Mouse (Mus musculus) forebrain, embryonic 10.5 days (tissue): ENCODE measurements around the gene Pip4k2b. TPM values are rescaled to one million over a fixed set of nuclear protein-coding genes. Genes with fewer than 3 reads are reported as not detected.
A peak's percentile ranks its signal among the peaks of the same experiment; 100 is the strongest.
"Not testable (repeated sequence)": the region's sequence is repeated elsewhere in the genome, so short reads cannot be mapped to it uniquely, and the experiment has no call there.

Source experiments
- DNase-seq: peaks from one replicate; pipeline ENCODE4 v3.0.0-alpha.2; 2017; ENCODE audit warnings: low spot score; ENCODE audit errors: extremely low spot score
- H3K27ac ChIP-seq: fragments of 300-500 bp; sonication (generic); 2 replicates; pipeline ENCODE4 v1.5.1; 2016; ENCODE audit warnings: mild to moderate bottlenecking
- H3K27me3 ChIP-seq: fragments of 300-500 bp; sonication (generic); 2 replicates; pipeline ENCODE4 v1.6.1; 2016; ENCODE audit warnings: mild to moderate bottlenecking; ENCODE audit not compliant: poor library complexity, severe bottlenecking
- H3K36me3 ChIP-seq: fragments of 300-500 bp; sonication (generic); replicated peaks from 2 replicates; pipeline ENCODE4 v1.6.1; 2016; ENCODE audit warnings: mild to moderate bottlenecking, moderate library complexity
- H3K4me1 ChIP-seq: fragments of 300-500 bp; sonication (generic); 2 replicates; pipeline ENCODE4 v1.6.1; 2016
- H3K4me3 ChIP-seq: fragments of 300-500 bp; sonication (generic); 2 replicates; pipeline ENCODE4 v1.5.1; 2016; ENCODE audit warnings: mild to moderate bottlenecking, moderate library complexity
- H3K9me3 ChIP-seq: fragments of 300-500 bp; sonication (generic); 2 replicates; pipeline ENCODE4 v1.6.1; 2016; ENCODE audit warnings: mild to moderate bottlenecking, moderate library complexity
- WGBS: fragments of 180-500 bp; shearing (Covaris S2); methylation state at CpG from one replicate; pipeline ENCODE4 v1.1.7; 2016; 5-methylcytosine and 5-hydroxymethylcytosine counted together
- polyA plus RNA-seq: library from polyadenylated mRNA; unstranded; fragments of >200 nt; fragmentation: Nextera tagmentation; extraction: Ambion mirVana; gene quantifications from 2 replicates; pipeline ENCODE4 v1.2.1, GENCODE M21; 2016

Gene Pip4k2b
- polyA plus RNA-seq, 1 experiment from 2014 or later, result 2.1 TPM

DNA sequence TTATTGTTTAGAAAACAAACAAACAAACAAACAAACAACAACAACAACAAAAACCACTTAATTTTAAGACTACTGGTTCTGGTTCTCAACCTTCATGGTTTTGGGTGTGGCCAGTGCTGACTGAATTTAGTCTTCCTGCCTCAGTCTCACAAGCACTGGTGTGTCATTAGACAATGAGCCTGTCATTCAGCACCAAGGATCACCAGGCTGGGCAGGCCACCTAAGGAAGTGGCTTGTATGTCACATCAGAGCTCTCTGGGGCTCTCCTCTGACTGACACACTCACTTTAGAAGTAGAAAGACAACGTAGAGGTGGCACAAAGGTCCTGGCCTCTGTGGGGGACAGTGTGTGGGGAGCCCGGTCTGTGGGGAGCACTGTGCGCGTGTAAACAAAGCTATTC lies 25.5 kb downstream of the Pip4k2b start:
- peaks cover 97% of the 10 kb centered on the region for H3K36me3 ChIP-seq
- H3K4me1 ChIP-seq, result no peaks in the 10 kb centered on the region
- no peaks in the 10 kb centered on the region for H3K27me3 ChIP-seq
- no peak overlapping the region for H3K27ac ChIP-seq
- DNase-seq, result no peak
- peaks cover 6% of the 10 kb centered on the region; the same call in 1 of the 2 replicates for H3K9me3 ChIP-seq
- H3K4me3 ChIP-seq, result no peak overlapping the region
- 92% methylated on average over 4 of the region's 4 CpGs for WGBS

DNA sequence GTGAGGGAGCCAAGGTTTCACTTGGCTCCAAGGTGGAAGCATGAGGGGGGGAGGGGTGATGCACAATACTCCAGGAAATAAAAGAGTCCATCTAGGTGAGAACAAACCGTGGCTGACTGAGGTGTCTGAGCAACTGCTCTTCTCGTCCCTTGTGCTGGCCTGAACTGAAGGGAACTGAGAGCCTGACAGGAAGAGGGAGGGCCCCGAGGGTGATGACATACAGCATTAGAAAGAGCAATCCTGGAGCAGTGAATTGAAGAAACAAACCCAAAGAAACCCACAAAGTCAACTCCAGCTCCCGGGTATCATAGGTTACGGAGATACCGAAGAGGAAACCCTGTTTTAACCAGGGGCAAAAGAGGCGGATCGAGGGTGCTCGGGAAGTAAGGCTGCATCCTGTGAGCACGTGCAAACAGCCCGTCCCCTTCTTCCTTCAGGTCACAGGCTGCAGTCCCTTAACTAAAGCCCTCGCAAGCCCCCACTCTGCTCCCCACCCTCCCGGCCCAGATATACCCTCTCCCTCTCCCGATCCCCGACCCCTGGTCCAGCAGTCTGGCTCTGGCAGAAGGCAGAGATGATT lies 26.1 kb downstream of the Pip4k2b start:
- no peak overlapping the region for H3K27ac ChIP-seq
- 87% methylated on average over 15 of the region's 15 CpGs for WGBS
- DNase-seq, result no peak
- H3K4me3 ChIP-seq, result no peak overlapping the region; the same call in 1 of the 2 replicates
- H3K4me1 ChIP-seq, result no peaks in the 10 kb centered on the region
- no peaks in the 10 kb centered on the region for H3K27me3 ChIP-seq
- H3K9me3 ChIP-seq, result peaks cover 6% of the 10 kb centered on the region; the same call in 1 of the 2 replicates
- peaks cover 97% of the 10 kb centered on the region for H3K36me3 ChIP-seq

DNA sequence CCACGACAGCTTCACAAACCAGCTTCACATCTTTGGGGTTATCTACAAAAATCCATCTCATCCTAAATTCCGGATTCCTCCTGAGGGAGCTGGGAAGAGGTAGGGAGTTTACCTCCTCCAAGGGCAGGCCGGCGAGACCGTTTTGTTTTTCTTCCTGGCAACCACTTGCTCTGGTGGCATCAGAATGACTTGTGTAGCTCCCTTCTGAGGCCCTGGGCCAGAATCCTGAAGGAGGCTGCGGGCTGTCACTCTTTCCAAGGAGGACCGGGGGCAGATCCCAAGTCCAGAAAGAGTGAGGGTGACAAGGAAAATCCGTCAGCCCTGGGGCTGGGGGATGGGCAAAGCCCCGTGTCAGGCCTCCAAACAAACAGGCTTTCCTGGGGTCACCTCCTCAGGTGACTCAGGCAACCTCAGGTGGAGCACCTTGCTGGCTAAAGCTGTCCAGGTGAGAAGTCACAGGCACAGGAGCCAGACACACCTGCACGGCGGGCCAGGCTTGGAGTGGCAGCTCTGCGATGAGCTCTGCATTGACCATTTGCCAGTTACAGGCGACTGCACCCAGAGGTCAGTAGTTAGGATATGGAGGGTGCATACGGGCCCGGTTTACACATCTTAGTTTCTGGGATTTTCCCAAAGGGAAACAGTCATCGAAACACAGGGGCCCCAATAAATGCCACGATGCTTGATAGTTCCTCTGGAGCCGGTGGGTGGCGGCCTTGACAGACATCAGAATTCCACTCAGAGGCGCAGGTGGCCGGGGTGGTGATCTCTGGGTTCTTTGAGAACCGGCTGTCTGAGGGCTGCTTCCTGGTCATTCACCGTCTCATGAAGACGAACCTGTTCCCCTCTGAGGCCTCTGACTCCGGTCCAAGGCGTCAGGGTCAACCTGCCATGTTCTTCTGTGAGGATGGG lies 26.9 kb downstream of the Pip4k2b start:
- whole genome bisulfite sequencing, result 88% methylated on average over 26 of the region's 26 CpGs
- H3K4me1 ChIP-seq, result no peaks in the 10 kb centered on the region
- peaks cover 6% of the 10 kb centered on the region; the same call in 1 of the 2 replicates for H3K9me3 ChIP-seq
- no peak overlapping the region for H3K27ac ChIP-seq
- H3K27me3 ChIP-seq, result no peaks in the 10 kb centered on the region
- no peak for DNase-seq
- no peak overlapping the region for H3K4me3 ChIP-seq
- H3K36me3 ChIP-seq, result peaks cover 97% of the 10 kb centered on the region

DNA sequence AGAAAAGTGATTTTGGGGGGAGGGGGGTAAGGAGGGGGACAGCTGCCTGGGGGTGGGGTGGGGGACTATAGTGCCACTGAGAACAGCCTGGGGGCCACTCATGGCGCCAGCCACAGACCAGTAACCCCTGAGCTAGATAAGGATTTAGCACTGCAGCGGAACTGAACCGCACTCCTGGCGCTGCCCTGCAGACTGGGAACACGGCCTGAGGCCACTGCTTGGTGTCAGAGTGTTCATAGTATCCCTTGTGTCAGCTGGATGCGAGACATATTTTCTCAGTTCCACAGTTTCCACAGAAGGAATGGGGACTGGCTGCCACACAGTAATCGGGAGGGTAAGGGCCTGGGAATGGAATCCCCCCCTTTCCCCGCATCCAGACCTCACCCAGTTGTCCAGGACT lies 28.5 kb downstream of the Pip4k2b start:
- Histone ChIP-seq H3K9me3 (no peaks in the 10 kb centered on the region), H3K27ac (no peak overlapping the region), H3K4me3 (no peak overlapping the region), H3K36me3 (peaks cover 97% of the 10 kb centered on the region), H3K4me1 (no peaks in the 10 kb centered on the region), H3K27me3 (no peaks in the 10 kb centered on the region)
- no peak for DNase-seq
- 91% methylated on average over 8 of the region's 8 CpGs for WGBS

DNA sequence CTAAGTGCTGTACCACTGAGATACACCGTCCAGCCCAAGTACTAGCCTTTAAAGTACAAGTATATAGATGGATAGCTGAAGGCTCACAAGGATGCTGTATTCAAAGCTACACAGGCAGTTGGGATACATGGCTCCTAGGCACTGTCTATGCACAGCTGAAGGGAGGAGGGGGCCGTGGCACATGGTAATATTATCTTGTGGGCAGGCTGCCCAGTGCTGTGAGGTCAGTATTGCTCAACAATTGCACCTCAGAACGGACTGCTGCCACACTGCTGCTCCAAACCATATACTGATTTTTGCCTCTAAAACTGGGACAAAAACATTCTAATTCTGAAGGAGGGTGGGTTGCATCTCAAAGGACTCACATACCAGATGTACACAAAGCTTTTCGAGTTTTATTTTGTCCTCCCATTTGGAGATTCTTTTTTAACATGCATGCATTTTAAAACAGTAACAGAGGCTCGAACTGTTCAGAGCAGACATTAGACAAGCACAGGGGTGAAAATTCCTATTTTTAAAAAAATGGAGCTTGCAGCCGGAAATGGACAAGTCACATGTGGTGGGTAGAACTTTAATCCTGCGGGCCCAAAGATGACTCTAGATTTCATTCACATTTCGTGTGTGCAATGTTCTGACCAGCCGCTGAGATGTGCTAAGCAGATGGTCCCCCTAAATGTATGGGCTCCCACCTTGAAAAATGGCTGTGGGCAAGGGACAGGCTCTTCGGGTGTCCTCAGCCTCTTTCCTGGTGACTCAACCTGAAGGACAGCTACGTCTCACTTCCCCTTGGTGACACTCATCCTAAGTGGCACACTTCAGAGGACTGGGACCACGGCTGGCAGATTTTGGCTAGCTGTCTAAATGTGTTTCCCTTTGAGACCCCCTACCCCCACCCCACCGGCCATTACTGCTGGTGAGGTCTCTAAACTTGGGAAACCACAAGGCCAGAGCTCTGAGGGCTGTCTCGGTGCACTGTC lies 29.4 kb downstream of the Pip4k2b start:
- WGBS, result 93% methylated on average over 14 of the region's 14 CpGs
- H3K36me3 ChIP-seq, result peaks cover 97% of the 10 kb centered on the region
- H3K9me3 ChIP-seq, result no peaks in the 10 kb centered on the region

DNA sequence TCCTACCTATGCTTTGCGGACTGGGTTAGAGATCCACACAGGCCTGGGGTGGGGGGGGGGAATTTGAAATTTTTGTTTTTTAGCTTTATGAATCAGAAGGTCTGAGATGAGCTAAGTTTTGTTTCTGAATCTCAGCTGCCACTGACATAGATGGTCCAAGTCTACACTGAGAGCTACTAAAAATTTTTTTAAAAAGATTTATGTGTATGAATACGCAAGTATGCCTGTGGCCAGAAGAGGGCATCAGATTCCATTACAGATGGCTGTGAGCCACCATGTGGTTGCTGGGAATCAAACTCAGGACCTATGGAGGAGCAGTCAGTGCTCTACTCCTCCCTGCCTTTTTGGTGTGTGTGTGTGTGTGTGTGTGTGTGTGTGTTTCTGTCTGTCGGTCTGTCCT lies 30.1 kb downstream of the Pip4k2b start:
- Histone ChIP-seq H3K36me3 (peaks cover 93% of the 10 kb centered on the region), H3K4me3 (no peak overlapping the region), H3K27me3 (no peaks in the 10 kb centered on the region), H3K4me1 (no peaks in the 10 kb centered on the region), H3K27ac (no peak overlapping the region), H3K9me3 (no peaks in the 10 kb centered on the region)
- 93% methylated on average over 3 of the region's 3 CpGs for WGBS
- DNase-seq, result no peak

More for the DNA sequence above, 29.4 kb downstream of the Pip4k2b start:
- Histone ChIP-seq H3K27ac (no peak overlapping the region), H3K4me3 (no peak overlapping the region), H3K4me1 (no peaks in the 10 kb centered on the region), H3K27me3 (no peaks in the 10 kb centered on the region)
- DNase-seq, result no peak

DNA sequence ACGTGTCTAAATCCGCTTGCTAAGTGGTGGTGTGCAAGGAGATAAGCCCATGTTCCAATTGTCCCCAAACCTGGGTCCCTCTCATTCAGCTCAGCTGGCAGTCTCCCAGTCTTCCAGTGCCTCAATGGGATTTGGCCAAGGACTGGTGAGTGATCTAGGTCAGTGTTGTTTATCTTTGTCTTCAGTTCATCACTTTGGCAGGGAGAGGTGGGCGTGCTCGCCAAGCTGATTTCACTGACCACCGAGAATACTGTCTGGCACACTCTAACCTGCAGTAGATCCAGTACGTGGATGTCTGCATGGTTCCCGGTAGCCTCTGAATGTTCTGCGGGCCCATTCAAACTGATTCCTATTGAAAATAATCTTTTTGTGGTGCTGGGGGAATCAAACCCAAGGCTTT lies 30.6 kb downstream of the Pip4k2b start:
- no peaks in the 10 kb centered on the region for H3K4me1 ChIP-seq
- peaks cover 93% of the 10 kb centered on the region for H3K36me3 ChIP-seq
- H3K9me3 ChIP-seq, result no peaks in the 10 kb centered on the region
- 93% methylated on average over 8 of the region's 8 CpGs for WGBS
- no peak for DNase-seq
- no peak overlapping the region for H3K4me3 ChIP-seq
- H3K27me3 ChIP-seq, result no peaks in the 10 kb centered on the region
- no peak overlapping the region for H3K27ac ChIP-seq

DNA sequence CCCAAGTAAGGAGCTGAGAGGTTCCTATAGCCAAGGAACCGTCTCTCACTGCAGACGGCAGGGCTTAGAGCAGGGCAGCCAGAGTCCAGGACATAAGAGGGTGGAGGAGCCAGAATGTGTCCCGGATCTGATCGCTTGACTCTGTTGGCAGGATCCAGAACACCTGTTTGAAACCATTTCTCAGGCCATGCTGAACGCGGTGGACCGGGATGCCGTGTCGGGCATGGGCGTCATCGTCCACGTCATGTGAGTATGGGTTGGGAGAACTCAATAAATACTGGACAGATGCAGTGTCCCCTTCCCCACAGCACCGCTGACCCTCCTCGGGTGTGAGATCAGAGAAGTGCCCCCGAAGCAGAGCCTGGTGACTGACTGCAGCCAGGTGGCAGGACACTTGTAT lies 32.2 kb downstream of the Pip4k2b start:
- H3K4me1 ChIP-seq, result no peaks in the 10 kb centered on the region
- WGBS, result 94% methylated on average over 15 of the region's 15 CpGs
- no peaks in the 10 kb centered on the region for H3K27me3 ChIP-seq
- no peak for DNase-seq
- H3K36me3 ChIP-seq, result peaks cover 93% of the 10 kb centered on the region
- no peak overlapping the region for H3K4me3 ChIP-seq
- no peak overlapping the region for H3K27ac ChIP-seq
- H3K9me3 ChIP-seq, result no peaks in the 10 kb centered on the region

DNA sequence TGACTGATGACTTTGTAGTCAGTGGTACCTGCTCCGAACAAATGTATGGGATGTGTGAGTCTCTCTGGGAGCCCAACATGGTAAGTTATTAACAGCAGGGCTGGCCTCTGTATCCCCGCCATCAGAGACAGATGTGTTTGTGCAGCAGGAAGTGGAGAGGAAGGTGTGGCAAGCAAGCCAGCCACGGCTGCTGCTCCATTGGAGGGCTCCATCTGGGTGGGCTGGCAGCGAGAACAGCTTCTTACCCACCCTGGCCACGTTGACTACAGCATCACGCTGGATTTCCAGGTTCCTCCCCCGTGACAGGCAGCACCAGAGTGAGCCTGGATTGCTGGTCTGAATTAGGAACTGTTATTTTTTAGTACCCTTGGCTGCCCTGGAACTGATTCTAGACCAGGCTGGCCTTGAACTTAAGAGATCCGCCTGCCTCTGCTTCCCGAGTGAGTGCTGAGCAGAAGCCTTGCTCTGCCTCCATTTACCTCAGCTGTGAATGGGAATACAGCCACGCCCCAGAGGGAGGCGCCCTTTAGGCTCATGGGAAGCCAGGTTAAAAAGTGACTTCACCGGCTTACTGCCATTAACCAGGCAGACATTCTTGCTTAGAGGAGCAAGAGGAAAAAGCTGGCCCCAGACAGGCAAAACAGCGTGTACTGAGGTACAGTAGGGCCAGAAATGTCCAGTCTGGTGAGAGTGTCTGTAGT lies 33.2 kb downstream of the Pip4k2b start:
- H3K4me3 ChIP-seq, result no peak overlapping the region
- no peak overlapping the region for H3K27ac ChIP-seq
- WGBS, result 88% methylated on average over 13 of the region's 13 CpGs
- DNase-seq, result no peak
- H3K36me3 ChIP-seq, result peaks cover 96% of the 10 kb centered on the region
- H3K4me1 ChIP-seq, result no peaks in the 10 kb centered on the region
- no peaks in the 10 kb centered on the region for H3K27me3 ChIP-seq
- H3K9me3 ChIP-seq, result no peaks in the 10 kb centered on the region

DNA sequence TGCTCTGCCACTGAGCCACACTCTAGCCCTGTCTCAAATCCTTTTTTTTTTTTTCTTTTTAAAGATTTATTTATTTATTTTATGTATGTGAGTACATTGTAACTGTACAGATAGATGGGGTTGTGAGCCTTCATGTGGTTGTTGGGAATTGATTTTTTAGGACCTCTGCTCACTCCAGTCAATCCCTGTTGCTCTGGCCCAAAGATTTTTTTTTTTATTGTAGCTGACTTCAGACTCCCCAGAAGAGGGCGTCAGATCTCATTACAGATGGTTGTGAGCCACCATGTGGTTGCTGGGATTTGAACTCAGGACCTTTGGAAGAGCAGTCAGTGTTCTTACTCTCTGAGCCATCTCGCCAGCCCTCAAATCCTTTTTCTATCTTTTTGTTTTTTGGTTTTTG lies 34.4 kb downstream of the Pip4k2b start:
- WGBS, result 80% methylated on average over 2 of the region's 2 CpGs
- not testable (repeated sequence) for H3K9me3 ChIP-seq, DNase-seq, H3K4me1 ChIP-seq, H3K4me3 ChIP-seq, H3K27ac ChIP-seq, H3K27me3 ChIP-seq
- H3K36me3 ChIP-seq, result peaks cover 95% of the 10 kb centered on the region

DNA sequence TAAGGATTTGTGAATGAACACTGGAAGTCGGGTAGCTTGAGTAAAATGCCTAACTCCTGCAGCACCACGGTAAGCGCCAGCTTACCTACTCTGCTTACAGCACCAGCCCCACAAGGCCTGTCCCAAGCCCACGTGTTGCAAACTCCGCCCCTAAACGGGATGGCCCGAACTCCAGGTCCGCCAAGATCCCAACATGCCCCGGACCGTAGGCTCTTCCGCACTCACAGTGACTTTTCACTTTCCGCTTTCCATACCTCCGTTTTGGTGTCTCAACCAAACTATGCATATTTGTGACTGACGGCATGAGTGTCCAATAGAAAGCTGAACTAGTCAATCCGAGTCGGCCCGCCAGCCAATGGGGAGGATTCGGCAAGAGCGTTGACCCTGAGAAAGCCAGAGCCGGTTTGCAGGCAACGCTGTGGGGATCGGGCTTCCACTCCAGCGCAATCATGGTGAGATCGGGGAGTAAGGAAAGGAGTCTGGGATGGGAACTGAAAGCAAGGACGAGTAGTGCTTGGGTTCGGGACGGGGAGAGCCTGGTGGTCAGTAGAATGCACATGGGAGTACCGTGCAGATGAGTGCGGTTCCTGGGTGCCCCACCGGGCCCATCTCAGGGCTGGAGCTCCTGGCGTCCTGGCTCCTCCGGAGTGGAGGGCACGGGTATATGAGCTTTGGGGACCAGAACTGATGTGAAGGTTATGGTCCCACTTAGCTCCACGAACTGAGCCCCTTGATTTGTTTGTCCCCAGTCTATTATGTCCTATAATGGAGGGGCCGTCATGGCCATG lies 41.3 kb downstream of the Pip4k2b start, which contains the start of gene Psmb3:
Gene Psmb3 (plus strand): TSS at position 361 of the 788 bp plus-strand sequence.
- peaks cover 40% of the 10 kb centered on the region for H3K4me1 ChIP-seq
- H3K36me3 ChIP-seq, result peaks cover 35% of the 10 kb centered on the region
- under 1% methylated on average over 35 of the region's 35 CpGs for WGBS

More for the DNA sequence above, 41.3 kb downstream of the Pip4k2b start, which contains the start of gene Psmb3:
- H3K9me3 ChIP-seq, result no peaks in the 10 kb centered on the region
- H3K4me3 ChIP-seq, result peak within 1 kb of the TSS; percentile 91
- peak; percentile 96 for DNase-seq
- no peaks in the 10 kb centered on the region for H3K27me3 ChIP-seq
- H3K27ac ChIP-seq, result peak within 1 kb of the TSS; percentile 87
